Mouse (Mus musculus) mesoderm, embryonic 11.5 days (tissue): ENCODE data around the gene Eps8l2.

ENCODE experiments used
- DNase-seq: peaks from one replicate; pipeline ENCODE4 v3.0.0-alpha.2; 2012; ENCODE audit warnings: low read depth, low spot score

The Eps8l2 gene

GRCm38 (mm10) chr7:141364349-141365048 lies 25.8 kb downstream of the Eps8l2 start:
- no peak for DNase-seq

- DNase-seq: no peak
Observed at GRCm38 (mm10) chr7:141365049-141365445, 26.4 kb downstream of the Eps8l2 start.

DNA sequence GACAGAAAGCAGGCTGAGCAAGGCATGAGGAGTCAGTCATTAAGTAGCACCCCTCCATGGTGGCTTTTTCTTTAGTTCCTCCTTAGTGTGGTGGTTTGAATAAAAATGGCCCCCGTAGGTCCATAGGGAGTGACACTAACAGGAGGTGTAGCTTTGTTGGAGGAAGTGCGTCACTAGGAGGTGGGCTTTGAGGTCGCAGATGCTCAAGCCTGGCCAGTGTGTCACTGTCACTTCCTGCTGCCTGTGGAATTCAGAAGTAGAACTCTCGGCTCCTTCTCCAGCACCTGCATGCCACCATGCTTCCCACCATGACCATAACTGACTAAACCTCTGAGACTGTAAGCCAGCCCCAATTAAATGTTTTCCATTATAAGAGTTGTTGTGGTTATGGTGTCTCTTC lies 28.7 kb downstream of the Eps8l2 start:
- no peak for DNase-seq

DNA sequence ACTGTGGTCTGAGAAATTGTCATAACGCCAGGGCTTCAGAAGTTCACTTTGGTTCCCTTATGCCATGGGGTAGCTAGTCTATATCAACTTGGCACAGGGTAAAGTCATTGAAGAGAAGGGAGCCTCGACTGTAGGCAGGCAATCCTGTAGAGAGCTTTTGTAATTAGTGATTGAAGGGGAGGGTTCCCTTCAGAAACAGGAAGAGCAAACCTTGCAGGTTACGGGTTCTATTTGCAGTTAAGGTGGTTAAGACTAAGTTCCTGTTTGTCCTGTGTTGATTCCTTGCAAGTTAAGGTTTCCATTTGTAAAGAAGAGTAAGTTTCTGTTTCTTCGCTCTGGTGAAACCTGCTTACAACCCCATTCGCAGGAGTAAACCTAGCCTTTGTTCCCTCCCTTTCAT lies 31.2 kb downstream of the Eps8l2 start:
- DNase-seq: no peak

- DNase-seq: no peak
Observed at GRCm38 (mm10) chr7:141371942-141372595, 33.4 kb downstream of the Eps8l2 start.

DNA sequence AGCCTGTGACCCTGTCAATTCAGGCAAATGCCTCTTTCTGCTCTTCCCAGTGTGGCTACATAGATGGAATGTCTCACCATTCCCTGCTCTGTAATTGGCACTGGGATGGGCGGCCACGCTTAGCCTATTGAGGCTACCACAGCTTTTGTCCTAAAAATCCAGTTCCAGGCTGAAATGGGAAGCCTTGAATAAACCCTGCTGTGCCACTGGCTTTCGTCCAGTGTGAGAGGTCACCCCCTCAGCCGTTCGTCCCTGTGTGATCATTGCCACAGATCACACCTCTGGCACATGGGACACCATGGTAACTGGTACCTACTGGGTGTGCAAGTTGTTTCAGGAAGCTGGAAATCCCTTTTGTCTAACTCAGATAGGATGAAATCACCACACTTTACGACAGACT lies 34.9 kb downstream of the Eps8l2 start:
- no peak for DNase-seq

DNA sequence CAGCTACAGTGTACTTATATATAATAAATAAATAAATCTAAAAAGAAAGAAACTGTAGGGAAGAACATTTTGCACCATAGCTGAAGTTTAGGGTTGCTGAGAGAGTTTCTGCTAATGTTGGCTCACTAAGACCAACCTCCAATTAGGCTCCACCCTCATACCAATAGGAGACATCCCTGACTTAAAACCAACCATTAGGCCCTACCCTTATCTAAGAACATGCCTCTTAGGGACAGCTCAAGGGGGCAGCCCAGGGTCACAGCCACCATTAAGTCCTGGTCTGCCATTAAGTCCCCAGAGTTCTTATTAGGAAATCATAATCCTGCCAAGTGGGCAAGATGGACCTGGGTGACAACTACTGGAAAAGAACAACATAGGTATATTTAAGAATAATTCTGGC lies 35.7 kb downstream of the Eps8l2 start:
- no peak for DNase-seq

DNA sequence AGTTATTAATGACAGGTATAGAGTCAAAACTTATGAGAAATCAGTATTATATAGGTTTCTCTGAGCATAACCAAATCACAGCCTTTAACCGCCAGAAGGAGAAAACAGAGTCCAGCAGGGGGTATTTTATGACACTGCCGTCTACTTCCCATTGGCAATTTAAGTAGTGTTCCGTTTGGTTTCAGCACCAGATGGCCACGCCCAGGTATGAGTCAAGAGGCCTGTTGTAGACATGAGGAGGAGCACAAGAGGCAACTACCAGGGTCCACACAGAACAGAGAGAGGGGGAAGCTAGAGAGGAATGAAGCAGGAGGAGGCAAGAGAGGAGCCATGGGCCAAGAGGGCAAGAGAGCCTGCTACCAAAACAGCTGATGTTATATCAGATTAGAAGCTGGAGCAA lies 40.9 kb downstream of the Eps8l2 start:
- DNase-seq: no peak

DNA sequence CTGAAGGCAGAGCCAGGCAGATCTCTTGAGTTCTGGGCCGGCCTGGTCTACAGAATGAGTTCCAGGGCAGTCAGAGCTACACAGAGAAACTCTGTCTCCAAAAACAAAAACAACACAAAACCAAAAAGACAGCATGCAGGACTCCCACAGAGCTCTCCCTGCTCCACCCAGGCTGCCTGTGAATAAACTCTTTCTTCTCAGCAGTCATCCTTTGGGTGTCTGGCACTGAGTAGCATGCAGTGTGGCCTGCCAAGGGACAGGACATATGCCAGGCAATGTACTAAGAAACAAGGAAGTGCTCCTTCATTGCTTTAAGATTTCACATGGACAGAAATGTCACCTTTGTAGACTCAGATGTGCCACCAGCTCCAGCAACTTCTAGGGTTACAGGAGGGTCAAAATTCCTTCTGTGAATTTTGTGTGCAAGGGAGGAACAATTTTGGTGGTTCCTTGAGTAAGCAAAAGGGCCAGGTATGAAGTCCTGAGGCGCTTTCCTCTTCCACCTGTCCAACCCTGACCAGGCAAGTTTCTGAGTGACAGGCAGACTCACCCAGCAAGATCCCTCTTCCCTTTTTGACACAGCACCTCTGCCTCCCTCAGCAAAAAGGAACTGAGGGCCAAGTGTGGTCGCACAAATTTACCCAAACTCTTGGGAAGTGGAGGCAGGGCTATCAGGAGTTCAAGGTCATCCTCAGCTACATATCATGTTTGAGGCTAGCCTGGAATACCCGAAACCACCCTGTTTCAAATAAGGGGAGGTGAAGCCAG lies 42.6 kb downstream of the Eps8l2 start:
- DNase-seq: no peak

DNA sequence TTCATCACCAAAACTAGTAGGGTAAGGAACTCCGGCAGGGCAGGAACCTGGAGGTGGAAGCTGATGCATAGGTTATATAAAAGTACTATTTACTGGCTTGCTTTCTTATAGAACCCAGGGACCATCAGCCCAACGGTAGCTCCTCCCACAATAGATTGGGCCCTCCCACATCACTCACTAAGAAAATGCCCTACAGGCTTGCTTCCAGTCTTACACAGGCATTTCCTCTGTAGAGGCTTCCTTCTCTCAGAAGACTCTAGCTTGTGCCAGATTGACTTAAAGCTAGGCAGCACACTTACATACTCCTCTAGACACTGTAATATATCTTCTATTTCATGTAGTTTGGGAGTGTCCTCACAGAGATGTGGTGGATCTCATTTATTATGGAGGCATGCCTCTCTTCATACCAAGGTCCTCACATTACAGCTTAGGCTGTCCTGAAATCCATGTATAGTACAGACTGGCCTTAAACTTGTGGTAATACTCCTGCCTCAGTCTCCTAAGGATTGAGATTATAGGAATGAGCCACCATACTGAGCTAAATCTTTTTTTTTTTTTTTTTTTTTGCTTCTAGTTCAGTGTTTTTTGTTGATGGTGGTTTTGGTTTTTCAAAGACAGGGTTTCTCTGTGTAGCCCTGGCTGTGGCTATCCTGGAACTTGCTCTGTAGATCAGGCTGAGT lies 49.3 kb downstream of the Eps8l2 start:
- no peak for DNase-seq

- no peak for DNase-seq
Observed at GRCm38 (mm10) chr7:141388487-141389109, 49.9 kb downstream of the Eps8l2 start.

DNA sequence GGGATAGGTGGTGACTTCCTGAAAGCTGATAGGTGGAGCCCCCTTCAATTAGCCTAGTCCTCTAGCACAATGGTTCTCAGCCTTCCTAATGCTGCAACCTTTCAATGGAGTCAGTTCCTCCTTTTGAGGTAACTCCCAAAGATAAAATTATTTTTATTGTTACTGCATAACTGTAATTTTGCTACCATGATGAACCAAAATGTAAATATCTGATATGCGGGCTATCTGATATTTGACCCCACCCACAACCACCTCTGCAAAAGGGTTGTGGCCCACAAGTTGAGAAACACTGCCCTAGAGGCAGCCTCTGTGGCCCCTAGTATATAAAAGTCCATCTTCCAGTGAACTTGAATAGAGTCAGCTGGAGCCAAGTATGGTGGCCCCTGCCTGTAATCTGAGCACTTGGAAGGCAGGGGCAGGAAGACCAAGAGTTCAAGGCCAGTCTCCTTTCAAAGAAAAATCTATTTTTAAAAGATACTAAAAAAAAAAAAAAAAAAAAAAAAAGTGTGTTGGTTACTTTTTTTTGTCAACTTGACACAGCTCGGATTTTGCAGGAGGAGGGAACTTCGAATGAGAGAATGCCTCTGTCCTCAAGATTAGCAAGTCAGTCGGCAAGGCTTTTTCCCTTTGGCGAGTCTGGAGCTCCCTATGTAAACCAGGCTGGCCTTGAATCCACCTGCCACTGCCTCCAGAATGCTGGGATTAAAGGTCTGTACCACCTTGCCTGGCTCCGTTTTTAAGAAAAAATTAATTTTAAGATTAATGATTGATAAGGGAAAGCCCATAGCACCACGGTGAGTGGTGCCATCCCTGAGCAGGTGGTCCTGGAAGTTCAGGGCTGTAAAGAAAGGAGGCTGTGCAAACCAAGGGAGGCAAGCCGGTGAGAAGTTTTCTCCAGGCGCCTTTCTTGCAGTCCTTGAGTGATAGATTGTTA lies 51.9 kb downstream of the Eps8l2 start:
- no peak for DNase-seq

DNA sequence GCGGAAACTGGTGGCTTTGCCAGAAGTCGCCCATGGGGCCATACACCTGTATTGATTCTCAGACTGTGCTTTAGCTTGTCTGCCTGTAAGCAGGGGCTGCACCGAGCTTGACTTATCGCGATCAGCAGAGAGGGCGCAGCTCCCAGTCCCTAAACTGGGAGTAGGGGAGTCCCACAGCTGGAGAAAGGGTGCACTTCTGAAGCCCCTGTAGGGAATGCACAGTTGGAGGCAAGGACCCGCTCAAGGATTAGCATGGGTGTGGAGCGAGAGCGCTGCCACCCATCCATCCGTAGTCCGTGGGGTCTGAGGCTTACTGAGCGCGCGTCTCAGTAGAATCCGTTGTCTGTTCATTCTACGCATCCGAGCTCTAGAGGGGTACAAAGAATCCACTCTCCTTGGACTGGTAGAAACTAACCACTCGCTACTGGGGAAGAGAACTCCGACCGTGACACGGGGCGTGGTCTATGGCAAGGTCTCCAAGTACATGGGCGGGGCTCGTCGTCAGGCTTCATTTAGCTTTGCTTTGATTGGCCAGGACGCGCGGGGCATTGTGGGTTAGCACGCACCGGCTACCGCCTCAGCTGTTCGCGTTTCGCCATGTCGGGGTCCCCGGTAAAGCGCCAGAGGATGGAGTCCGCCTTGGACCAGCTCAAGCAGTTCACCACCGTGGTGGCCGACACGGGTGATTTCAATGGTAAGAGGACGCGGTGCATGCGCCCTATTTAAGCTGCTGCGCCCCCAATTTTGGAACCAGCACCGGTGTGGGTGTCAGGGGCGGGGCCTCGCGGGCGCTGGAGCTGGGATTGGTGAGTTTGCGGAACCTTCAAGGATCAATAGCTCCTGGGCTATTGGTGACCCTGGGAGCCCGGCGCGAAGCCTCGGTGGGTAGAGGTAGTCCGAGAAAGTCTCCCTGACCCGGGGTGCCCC lies 53.2 kb downstream of the Eps8l2 start, which contains the start of gene Taldo1:
TSS of gene Taldo1 (plus strand) at position 575 of the 927 bp plus-strand sequence.
- DNase-seq: peak; percentile 96

DNA sequence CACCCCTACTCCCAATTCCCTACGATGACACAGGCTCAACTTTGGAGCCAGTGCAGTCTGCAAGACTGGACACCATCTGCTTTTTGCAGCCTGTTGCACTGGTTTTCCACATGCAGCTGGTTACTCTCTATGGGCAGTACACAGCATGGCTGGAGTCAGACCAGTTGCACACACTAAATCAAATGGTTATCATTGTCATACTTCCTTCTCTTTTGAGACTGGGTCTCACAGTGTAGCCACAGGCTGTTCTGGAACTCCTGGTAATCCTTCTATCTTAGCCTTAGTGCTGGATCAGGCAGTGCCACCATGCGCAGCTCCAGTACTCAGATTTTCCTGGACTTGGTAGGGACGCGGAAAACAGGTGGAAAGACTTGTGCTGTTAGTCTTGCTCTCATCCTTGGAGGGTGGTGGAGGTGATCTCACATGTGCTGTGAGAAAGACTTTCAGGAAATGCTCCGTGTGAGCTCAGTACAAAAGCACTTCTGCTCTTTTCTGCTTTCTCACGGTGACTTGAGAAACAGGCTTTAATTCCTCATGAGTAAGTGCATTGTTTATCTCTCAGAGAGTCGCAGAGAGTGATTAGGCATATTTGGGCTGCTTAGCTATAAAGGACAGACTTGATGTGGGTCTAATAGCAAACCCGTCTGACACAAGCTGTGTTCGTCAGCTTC lies 54.0 kb downstream of the Eps8l2 start:
- no peak for DNase-seq

DNA sequence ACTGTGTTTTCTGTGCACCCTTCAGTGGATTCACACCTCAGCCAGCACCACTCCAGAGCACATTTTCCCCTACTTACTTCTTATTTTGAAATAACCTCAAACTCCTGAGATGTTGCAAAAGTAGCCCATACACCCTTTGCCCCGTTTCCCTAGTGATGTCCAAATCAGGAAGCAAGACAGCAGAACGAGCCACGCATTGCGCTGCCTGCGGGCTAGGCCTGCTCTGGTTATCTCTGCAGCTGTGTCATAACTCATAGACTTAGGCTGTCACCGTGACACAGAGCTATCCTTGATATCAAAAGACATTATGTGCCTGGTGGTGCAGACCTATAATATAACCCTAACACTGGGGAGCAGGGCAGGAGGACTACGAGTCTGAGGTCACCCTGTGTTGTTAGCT lies 55.5 kb downstream of the Eps8l2 start:
- no peak for DNase-seq

GRCm38 (mm10) chr7:141394771-141395170 lies 56.1 kb downstream of the Eps8l2 start:
- DNase-seq: peak; percentile 80

DNA sequence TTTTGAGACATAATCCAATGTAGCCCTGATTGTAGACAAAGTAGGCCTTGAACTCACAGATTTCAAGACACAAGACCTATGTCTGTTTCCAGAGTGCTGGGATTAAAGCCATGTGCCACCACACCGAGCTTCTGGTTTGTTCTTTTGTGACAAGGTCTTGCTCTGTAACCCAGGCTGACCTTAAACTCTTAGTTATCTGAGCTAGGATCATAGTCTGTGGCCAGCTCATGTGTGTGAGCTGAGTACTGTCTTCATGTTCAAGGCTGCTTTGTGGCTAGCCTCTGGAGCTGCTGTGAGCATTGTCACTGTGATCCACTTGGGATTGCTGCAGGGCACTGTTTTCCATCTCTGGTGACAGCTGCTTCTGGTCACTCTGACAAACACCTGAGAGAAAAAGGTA lies 56.7 kb downstream of the Eps8l2 start:
- no peak for DNase-seq

DNA sequence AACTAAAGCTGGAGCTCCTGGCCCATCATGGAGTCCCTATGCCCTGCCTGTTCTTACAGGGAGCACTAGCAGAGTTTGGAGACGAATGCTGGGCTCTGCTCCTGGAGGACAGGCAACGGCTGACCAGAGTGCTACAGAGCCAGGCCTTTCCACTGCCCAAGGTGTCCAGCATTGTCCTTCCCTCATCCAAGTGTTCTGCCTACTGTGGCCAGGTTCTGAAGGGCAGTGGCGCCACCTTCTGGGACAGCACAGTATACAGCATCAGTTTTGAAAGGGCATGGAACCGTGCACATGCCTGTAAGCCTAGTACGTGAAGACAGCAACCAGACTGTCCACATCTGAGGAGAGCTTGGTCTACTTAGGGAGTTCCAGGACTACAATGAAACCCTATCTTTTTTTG lies 64.6 kb downstream of the Eps8l2 start:
- peak; percentile 62 for DNase-seq

GRCm38 (mm10) chr7:141405466-141405865 lies 66.8 kb downstream of the Eps8l2 start:
- no peak for DNase-seq
